8 mouse cellular contexts compared by ENCODE assay signal in the genomic region with DNA sequence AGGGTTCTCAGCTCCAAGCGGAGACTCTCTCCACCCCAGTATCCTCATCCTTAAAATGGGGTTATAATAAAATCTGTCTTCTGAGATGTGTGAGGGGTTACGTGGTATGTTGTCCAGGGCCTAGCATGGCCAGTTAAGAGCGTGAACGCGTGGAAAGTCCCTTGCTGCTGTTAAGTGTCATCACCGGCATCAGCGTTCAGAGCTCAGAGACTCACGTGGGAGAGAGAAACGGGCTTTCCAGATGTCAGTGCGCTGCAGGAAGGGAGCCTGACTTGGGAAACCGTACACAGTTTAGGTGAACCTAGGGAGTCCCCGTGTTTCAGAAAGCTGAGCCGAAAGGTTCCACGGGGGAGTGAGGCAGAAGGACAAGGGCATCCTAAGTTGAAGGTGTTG. TPM values are rescaled to one million over a fixed set of nuclear protein-coding genes. Genes with fewer than 3 reads are reported as not detected.
DNase-seq lines count a peak whose midpoint lies in the region; ATAC-seq and TF ChIP-seq lines count a peak whose summit lies in the region.
"Had no signal": no experiment of that assay in that cellular context is flagged by ENCODE, and none has a peak within 500 bp of the region (broad histone marks: within the 10 kb centered on the region; RNA-seq: fewer than 3 reads in every experiment).

No protein-coding gene starts in this region.

- TF ChIP-seq POLR2A in small intestine, adult 2 months (IDR thresholded peaks at IDR 0.05; ENCODE audit: low read depth, low read length) = no peak

- DNase-seq in right cerebral cortex, postnatal 14 days = peak; percentile 6
- DNase-seq in right cerebral cortex, adult 18-20 months = no peak
- DNase-seq in limb, embryonic 10.5 days (ENCODE audit: low spot score) = no peak
- no peak for DNase-seq in frontal cortex, postnatal 14 days (ENCODE audit: low spot score in 2 of 2)
- no peak for DNase-seq in kidney, postnatal 10 days

- WGBS in embryonic facial prominence, embryonic 13.5 days = 11% methylated on average over 14 of the region's 14 CpGs
- 20% methylated on average over 14 of the region's 14 CpGs for WGBS in limb, embryonic 10.5 days
- WGBS in small intestine, adult 2 months = 10% methylated on average over 14 of the region's 14 CpGs

- H3K9me3 ChIP-seq in embryonic facial prominence, embryonic 13.5 days = no peaks in the 10 kb centered on the region
- no peaks in the 10 kb centered on the region for H3K9me3 ChIP-seq in limb, embryonic 10.5 days (replicated peaks)

- peak overlapping the region; percentile 98 for H3K4me3 ChIP-seq in embryonic facial prominence, embryonic 13.5 days
- H3K4me3 ChIP-seq in limb, embryonic 10.5 days = peak overlapping the region; percentile 99
- H3K4me3 ChIP-seq in small intestine, adult 2 months (ENCODE audit: low read depth, low read length) = peak overlapping the region; percentile 93

- H3K36me3 ChIP-seq in embryonic facial prominence, embryonic 13.5 days = peaks cover 39% of the 10 kb centered on the region
- H3K36me3 ChIP-seq in limb, embryonic 10.5 days = peaks cover 42% of the 10 kb centered on the region
- H3K36me3 ChIP-seq in small intestine, adult 2 months (ENCODE audit: control insufficient read depth, insufficient read depth, low read length) = peaks cover 11% of the 10 kb centered on the region

- no peaks in the 10 kb centered on the region for H3K27me3 ChIP-seq in embryonic facial prominence, embryonic 13.5 days
- no peaks in the 10 kb centered on the region for H3K27me3 ChIP-seq in limb, embryonic 10.5 days (ENCODE audit: low read depth, poor library complexity, severe bottlenecking)
- H3K27me3 ChIP-seq in small intestine, adult 2 months (ENCODE audit: control insufficient read depth, insufficient read depth, low read length) = no peaks in the 10 kb centered on the region

- peak overlapping the region; percentile 95 for H3K9ac ChIP-seq in embryonic facial prominence, embryonic 13.5 days

- no peak for TF ChIP-seq CTCF in small intestine, adult 2 months (IDR thresholded peaks at IDR 0.05; ENCODE audit: extremely low read depth, insufficient read length, insufficient replicate concordance, low read depth, low read length)

- peaks cover 18% of the 10 kb centered on the region for H3K4me1 ChIP-seq in embryonic facial prominence, embryonic 13.5 days
- peaks cover 27% of the 10 kb centered on the region for H3K4me1 ChIP-seq in limb, embryonic 10.5 days
- H3K4me1 ChIP-seq in small intestine, adult 2 months (ENCODE audit: control insufficient read depth, insufficient read depth, insufficient read length, low read length) = peaks cover 9% of the 10 kb centered on the region; the same call in 1 of the 2 replicates

- ATAC-seq in embryonic facial prominence, embryonic 13.5 days (ENCODE audit: insufficient number of reproducible peaks, insufficient read depth, low FRiP score, low TSS enrichment, low read depth) = no peak

- no peak overlapping the region for H3K27ac ChIP-seq in embryonic facial prominence, embryonic 13.5 days
- H3K27ac ChIP-seq in limb, embryonic 10.5 days = peak overlapping the region; percentile 99
- H3K27ac ChIP-seq in small intestine, adult 2 months (ENCODE audit: insufficient read depth, low read depth, low read length) = no peak overlapping the region

- H3K4me2 ChIP-seq in embryonic facial prominence, embryonic 13.5 days = peak overlapping the region; percentile 90

RNA-seq across cellular contexts. Expression of a gene that starts 0.9 kb away (rescaled TPM):
- polyA plus RNA-seq in embryonic facial prominence, embryonic 13.5 days (2015; fragmentation: Nextera tagmentation; extraction: Ambion mirVana) = 43.4 and 43.8 TPM in 2 replicates
- polyA plus RNA-seq in limb, embryonic 10.5 days (2016; fragmentation: Nextera tagmentation; extraction: Ambion mirVana) = 60.6 and 66.5 TPM in 2 replicates
- polyA plus RNA-seq in small intestine, adult 2 months (2012; rRNA removed) = 26.3 and 47.0 TPM in 2 replicates

RNA-seq across cellular contexts. Expression of a gene that starts 9.4 kb away (rescaled TPM):
- polyA plus RNA-seq in embryonic facial prominence, embryonic 13.5 days (2015; fragmentation: Nextera tagmentation; extraction: Ambion mirVana) = not detected in 2 replicates
- polyA plus RNA-seq in limb, embryonic 10.5 days (2016; fragmentation: Nextera tagmentation; extraction: Ambion mirVana) = not detected in 2 replicates
- not detected in 2 replicates for polyA plus RNA-seq in small intestine, adult 2 months (2012; rRNA removed)

RNA-seq across cellular contexts. Expression of a gene that starts 24.7 kb away (rescaled TPM):
- 0.63 TPM in 1 of 2 replicates, not detected in the other for polyA plus RNA-seq in embryonic facial prominence, embryonic 13.5 days (2015; fragmentation: Nextera tagmentation; extraction: Ambion mirVana)
- 0.05 and 0.06 TPM in 2 replicates for polyA plus RNA-seq in limb, embryonic 10.5 days (2016; fragmentation: Nextera tagmentation; extraction: Ambion mirVana)
- 4.7 and 5.8 TPM in 2 replicates for polyA plus RNA-seq in small intestine, adult 2 months (2012; rRNA removed)

RNA-seq across cellular contexts. Expression of a gene that starts 29.5 kb away (rescaled TPM):
- polyA plus RNA-seq in embryonic facial prominence, embryonic 13.5 days (2015; fragmentation: Nextera tagmentation; extraction: Ambion mirVana) = not detected in 2 replicates
- polyA plus RNA-seq in limb, embryonic 10.5 days (2016; fragmentation: Nextera tagmentation; extraction: Ambion mirVana) = not detected in 2 replicates
- not detected in 2 replicates for polyA plus RNA-seq in small intestine, adult 2 months (2012; rRNA removed)
- polyA plus RNA-seq: large intestine, adult 2 months had no signal

RNA-seq across cellular contexts. Expression of a gene that starts 46.8 kb away (rescaled TPM):
- 0.18 and 0.39 TPM in 2 replicates for polyA plus RNA-seq in embryonic facial prominence, embryonic 13.5 days (2015; fragmentation: Nextera tagmentation; extraction: Ambion mirVana)
- 0.13 and 0.19 TPM in 2 replicates for polyA plus RNA-seq in limb, embryonic 10.5 days (2016; fragmentation: Nextera tagmentation; extraction: Ambion mirVana)
- 0.04 TPM in 1 of 2 replicates, not detected in the other for polyA plus RNA-seq in small intestine, adult 2 months (2012; rRNA removed)
- polyA plus RNA-seq: large intestine, adult 2 months had no signal
